ENCODE assay signal across 9 mouse cellular contexts in genomic region chr6:5408451-5409177, GRCm38 (mm10). TPM values are rescaled to one million over a fixed set of nuclear protein-coding genes. Genes with fewer than 3 reads are reported as not detected.
DNase-seq lines count a peak whose midpoint lies in the region; ATAC-seq and TF ChIP-seq lines count a peak whose summit lies in the region.
"Had no signal": no experiment of that assay in that cellular context is flagged by ENCODE, and none has a peak within 500 bp of the region (broad histone marks: within the 10 kb centered on the region; RNA-seq: fewer than 3 reads in every experiment).

No protein-coding gene starts in this region.

- no peaks in the 10 kb centered on the region for H3K9me3 ChIP-seq in embryonic facial prominence, embryonic 14.5 days (ENCODE audit: control insufficient read depth, low read length)

- TF ChIP-seq CTCF in cerebellum, adult 2 months (IDR thresholded peaks at IDR 0.05; ENCODE audit: borderline replicate concordance, insufficient read depth, low read depth, low read length), result no peak

- 50% methylated on average over 8 of the region's 8 CpGs for WGBS in embryonic facial prominence, embryonic 14.5 days
- 48% methylated on average over 8 of the region's 8 CpGs for WGBS in cerebellum, adult 2 months

- DNase-seq in layer of hippocampus, adult 11-12 months (ENCODE audit: low spot score), result peak; percentile 51
- DNase-seq in layer of hippocampus, adult 9-10 months (ENCODE audit: low spot score), result no peak
- peak; percentile 74 for DNase-seq in embryonic facial prominence, embryonic 14.5 days (ENCODE audit: low spot score)
- DNase-seq in layer of hippocampus, postnatal 36 days, result peak; percentile 35
- DNase-seq in right cerebral cortex, adult 18-20 months, result peak; percentile 48
- DNase-seq in T-cell, adult 2 months (ENCODE audit: low spot score), result no peak
- DNase-seq in B cell, adult 2 months, result no peak
- DNase-seq in cerebellum, adult 2 months, result no peak

- ATAC-seq in embryonic facial prominence, embryonic 14.5 days (ENCODE audit: low read depth), result peak; percentile 77

- no peak overlapping the region for H3K4me2 ChIP-seq in embryonic facial prominence, embryonic 14.5 days (ENCODE audit: low read depth, low read length)

- peaks cover 4% of the 10 kb centered on the region; the same call in 1 of the 2 replicates for H3K4me1 ChIP-seq in embryonic facial prominence, embryonic 14.5 days (ENCODE audit: control insufficient read depth, insufficient read depth, low read length)
- no peaks in the 10 kb centered on the region for H3K4me1 ChIP-seq in cerebellum, adult 2 months (ENCODE audit: control insufficient read depth, insufficient read depth, low read length)

- H3K9ac ChIP-seq in embryonic facial prominence, embryonic 14.5 days (ENCODE audit: low read depth, low read length), result no peak overlapping the region

- no peaks in the 10 kb centered on the region for H3K27me3 ChIP-seq in embryonic facial prominence, embryonic 14.5 days (replicated peaks; ENCODE audit: control insufficient read depth, insufficient read depth, low read length)
- no peaks in the 10 kb centered on the region for H3K27me3 ChIP-seq in cerebellum, adult 2 months (ENCODE audit: control insufficient read depth, insufficient read depth, low read length)

- H3K36me3 ChIP-seq in embryonic facial prominence, embryonic 14.5 days (ENCODE audit: control insufficient read depth, insufficient read depth, low read length), result no peaks in the 10 kb centered on the region

- H3K27ac ChIP-seq in embryonic facial prominence, embryonic 14.5 days (replicated peaks; ENCODE audit: low read depth, low read length), result no peak overlapping the region
- H3K27ac ChIP-seq in cerebellum, adult 2 months (ENCODE audit: insufficient read depth, low read length), result no peak overlapping the region

- no peak overlapping the region for H3K4me3 ChIP-seq in embryonic facial prominence, embryonic 14.5 days (ENCODE audit: low read depth, low read length)
- H3K4me3 ChIP-seq in cerebellum, adult 2 months (replicated peaks; ENCODE audit: insufficient read depth, low read depth, low read length), result no peak overlapping the region

- TF ChIP-seq POLR2A in cerebellum, adult 2 months (IDR thresholded peaks at IDR 0.05; ENCODE audit: borderline replicate concordance, insufficient read depth, low read length), result no peak

RNA-seq across cellular contexts. Expression of gene Asb4, which starts 25.4 kb away (rescaled TPM):
- 31.4 and 42.3 TPM in 2 replicates for polyA plus RNA-seq in embryonic facial prominence, embryonic 14.5 days (2014; fragmentation: Nextera tagmentation; extraction: Ambion mirVana)
- total RNA-seq in layer of hippocampus, postnatal 36 days (2021), result under 1 TPM; 0.50 to 0.71 TPM
- polyA plus RNA-seq in cerebellum, adult 2 months (2012; rRNA removed), result 1.4 and 2.0 TPM in 2 replicates
- total RNA-seq: MEL had no signal

Comparison
In these comparisons a context has a peak if more than half of its experiments do, and no peak if none do; other contexts are left out.
1. DNase-seq: peak in layer of hippocampus, adult 11-12 months (single experiment), embryonic facial prominence, embryonic 14.5 days (single experiment), layer of hippocampus, postnatal 36 days (2 of 2) and right cerebral cortex, adult 18-20 months (single experiment); none in layer of hippocampus, adult 9-10 months (single experiment), T-cell, adult 2 months (single experiment), B cell, adult 2 months (0 of 2) and cerebellum, adult 2 months (0 of 2).
2. RNA of gene Asb4, which starts 25.4 kb away (polyA plus RNA-seq): 31.4 to 42.3 TPM in embryonic facial prominence, embryonic 14.5 days; 1.4 to 2.0 TPM in cerebellum, adult 2 months; every median in the first group is over 10 times any median in the second.